Mouse (Mus musculus) liver, embryonic 14.5 days (tissue): ENCODE results near the gene Fgfr2. TPM values are rescaled to one million over a fixed set of nuclear protein-coding genes. Genes with fewer than 3 reads are reported as not detected.

ENCODE experiments used
- ATAC-seq: fragments of 200-750 bp; cut with Nextera tagmentation; 2 replicates; pipeline ENCODE4 v1.8.0; 2017; ENCODE audit warnings: moderate number of reproducible peaks, mild to moderate bottlenecking, moderate library complexity; ENCODE audit not compliant: insufficient read depth
- DNase-seq, 3 experiments: peaks; one replicate each; pipeline ENCODE4 v3.0.0-alpha.2; 2012 to 2013; ENCODE audit warnings: low read depth in 3 of 3, low spot score in 3 of 3
- H3K27ac ChIP-seq: fragments of 300-500 bp; sonication (generic); 2 replicates; pipeline ENCODE4 v1.5.1; 2014; ENCODE audit warnings: moderate library complexity, mild to moderate bottlenecking, control low read depth, inconsistent platforms
- H3K27me3 ChIP-seq: fragments of 300-500 bp; sonication (generic); 2 replicates; pipeline ENCODE4 v1.6.1; 2014; ENCODE audit warnings: mild to moderate bottlenecking, low read length, moderate library complexity; ENCODE audit not compliant: control insufficient read depth, insufficient read depth
- H3K36me3 ChIP-seq: fragments of 300-500 bp; sonication (generic); replicated peaks from 2 replicates; pipeline ENCODE4 v1.6.1; 2014; ENCODE audit warnings: low read depth; ENCODE audit not compliant: control insufficient read depth, insufficient read depth
- H3K4me1 ChIP-seq, 2 experiments: fragments of 200-500 bp in 1 of 2; fragments of 300-500 bp in 1 of 2; sonication (generic) in 1 of 2; replicated peaks; 2 replicates each; pipeline ENCODE4 v1.6.1; 2012 to 2014; ENCODE audit warnings: antibody characterized with exemption in 1 of 2, inconsistent platforms in 1 of 2, low read length in 1 of 2; ENCODE audit not compliant: control insufficient read depth in 2 of 2, insufficient read depth in 2 of 2
- H3K4me2 ChIP-seq: fragments of 300-500 bp; sonication (generic); 2 replicates; pipeline ENCODE4 v1.6.1; 2014; ENCODE audit warnings: low read depth, mild to moderate bottlenecking, control low read depth, moderate library complexity
- H3K4me3 ChIP-seq, 2 experiments: fragments of 200-500 bp in 1 of 2; fragments of 300-500 bp in 1 of 2; sonication (generic) in 1 of 2; 2 replicates each; pipeline ENCODE4 v1.5.1; 2012 to 2014; ENCODE audit warnings: low read depth in 2 of 2, low read length in 2 of 2, mild to moderate bottlenecking in 2 of 2, control low read depth in 1 of 2, inconsistent platforms in 1 of 2, moderate library complexity in 1 of 2; ENCODE audit not compliant: insufficient read depth in 1 of 2
- H3K9ac ChIP-seq: fragments of 300-500 bp; sonication (generic); replicated peaks from 2 replicates; pipeline ENCODE4 v1.6.1; 2014; ENCODE audit warnings: mild to moderate bottlenecking, control low read depth, moderate library complexity
- H3K9me3 ChIP-seq: fragments of 300-500 bp; sonication (generic); 2 replicates; pipeline ENCODE4 v1.6.1; 2016; ENCODE audit warnings: low read length, mixed read lengths; ENCODE audit not compliant: control insufficient read depth
- CTCF ChIP-seq: IDR thresholded peaks from 2 replicates; pipeline ENCODE4 v1.5.1; 2016; ENCODE audit warnings: antibody characterized with exemption, low read depth, control low read depth
- EP300 ChIP-seq: IDR thresholded peaks from 2 replicates; pipeline ENCODE4 v1.6.1; 2016; ENCODE audit warnings: antibody characterized with exemption, low read depth
- WGBS: fragments of 180-500 bp; shearing (Covaris S2); extraction: QIAGEN DNeasy Blood & Tissue Kit; methylation state at CpG from one replicate; pipeline ENCODE4 v1.1.7; 2014; ENCODE audit not compliant: insufficient replicate concordance; 5-methylcytosine and 5-hydroxymethylcytosine counted together
- polyA plus RNA-seq, 2 experiments: library from polyadenylated mRNA; depleted of rRNA in 1 of 2; stranded (reverse) in 1 of 2; unstranded in 1 of 2; fragments of >200 nt; fragmentation: Nextera tagmentation in 1 of 2; extraction: Ambion mirVana in 1 of 2; gene quantifications; 2 replicates each; pipeline versions ENCODE4 v1.2.1 to v1.2.3; 2012 to 2014

Fgfr2 gene
- polyA plus RNA-seq, 2 experiments, result 7.9 to 8.8 TPM

DNA sequence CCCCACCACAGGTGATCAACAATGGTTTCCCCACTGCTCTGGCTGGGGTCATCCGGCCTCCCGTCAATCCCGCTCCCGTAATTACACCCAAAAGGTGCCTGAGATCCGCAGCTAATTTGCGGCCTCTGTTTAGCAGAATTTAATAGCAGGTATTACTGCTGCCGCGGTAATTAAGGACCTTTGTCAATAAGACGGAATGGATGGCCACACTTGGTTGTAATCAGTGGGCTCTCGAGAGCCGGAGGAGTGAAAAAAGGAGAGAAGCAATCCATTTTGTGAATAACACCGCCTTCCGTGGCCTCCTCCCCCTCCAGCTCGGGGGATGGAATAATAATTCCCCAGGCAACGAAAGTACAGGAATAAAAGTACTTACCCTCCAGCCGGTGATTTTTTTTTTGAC is 1479.1 kb downstream of the Fgfr2 start:
- Histone ChIP-seq H3K4me2 (no peak overlapping the region), H3K27me3 (peaks cover 31% of the 10 kb centered on the region)

DNA sequence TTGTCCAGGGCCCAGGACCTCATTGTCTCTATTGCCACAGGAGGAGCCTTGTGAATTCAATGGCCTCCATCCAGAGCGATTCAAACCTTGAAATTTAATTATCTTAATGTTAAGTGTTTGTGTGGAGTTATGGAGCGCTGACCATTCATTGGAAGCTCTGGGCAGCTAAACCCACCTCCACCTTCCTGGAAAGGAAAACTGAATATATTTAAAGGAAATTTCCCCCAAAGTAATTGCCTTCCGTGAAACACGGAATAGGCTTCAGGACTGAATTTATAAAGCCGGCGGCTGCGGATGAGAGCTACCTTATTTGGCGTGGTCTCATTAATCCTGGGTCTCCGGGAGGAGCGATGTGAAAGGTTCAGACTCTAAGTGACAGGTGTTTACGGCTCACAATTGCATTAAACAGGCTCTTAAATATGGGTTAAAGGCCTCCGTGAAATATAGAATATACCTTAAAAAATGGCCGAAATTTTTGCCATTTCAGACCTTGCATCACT is 1479.8 kb downstream of the Fgfr2 start:
- no peaks in the 10 kb centered on the region for H3K9me3 ChIP-seq
- H3K36me3 ChIP-seq, result no peaks in the 10 kb centered on the region
- no peak overlapping the region for H3K27ac ChIP-seq
- no peak overlapping the region for H3K9ac ChIP-seq
- H3K4me3 ChIP-seq, result no peak overlapping the region
- TF ChIP-seq CTCF (no peak), EP300 (no peak)
- WGBS, result 33% methylated on average over 13 of the region's 13 CpGs
- DNase-seq (no peak), ATAC-seq (no peak)
- no peaks in the 10 kb centered on the region for H3K4me1 ChIP-seq
- no peak overlapping the region for H3K4me2 ChIP-seq
- H3K27me3 ChIP-seq, result peaks cover 31% of the 10 kb centered on the region

More for the DNA sequence above, 1479.1 kb downstream of the Fgfr2 start:
- H3K4me3 ChIP-seq, result no peak overlapping the region
- DNase-seq, result no peak
- no peak overlapping the region for H3K9ac ChIP-seq
- no peak overlapping the region for H3K27ac ChIP-seq
- 3% methylated on average over 16 of the region's 16 CpGs for WGBS
- H3K36me3 ChIP-seq, result no peaks in the 10 kb centered on the region
- no peaks in the 10 kb centered on the region for H3K9me3 ChIP-seq
- no peak for ATAC-seq
- H3K4me1 ChIP-seq, result no peaks in the 10 kb centered on the region
- TF ChIP-seq EP300, result no peak
- no peak for TF ChIP-seq CTCF

DNA sequence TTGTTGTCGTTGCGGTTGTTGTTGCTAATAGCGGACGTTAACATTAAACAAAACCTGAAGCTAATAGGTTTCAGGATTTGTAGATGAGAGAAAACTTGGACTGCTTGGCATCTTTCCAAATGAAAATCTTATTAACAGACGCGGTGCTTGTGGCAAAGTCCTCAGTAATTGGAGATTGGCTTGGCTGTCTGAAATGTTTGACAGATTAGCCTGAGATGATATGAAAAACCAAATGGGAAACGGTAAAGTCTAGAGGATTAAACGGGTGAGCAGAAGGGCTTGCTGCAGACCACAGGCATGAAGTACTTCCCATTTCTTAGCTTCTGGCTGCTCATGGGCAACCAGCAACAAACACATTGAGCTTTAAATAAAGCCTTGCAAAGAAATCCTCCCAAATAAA is 1493.6 kb downstream of the Fgfr2 start:
- Histone ChIP-seq H3K4me1 (no peaks in the 10 kb centered on the region), H3K4me2 (no peak overlapping the region), H3K9ac (no peak overlapping the region), H3K27me3 (no peaks in the 10 kb centered on the region), H3K9me3 (no peaks in the 10 kb centered on the region), H3K36me3 (no peaks in the 10 kb centered on the region), H3K4me3 (no peak overlapping the region), H3K27ac (no peak overlapping the region)
- TF ChIP-seq CTCF (no peak), EP300 (no peak)
- 66% methylated on average over 8 of the region's 8 CpGs for WGBS
- DNase-seq, result no peak
- no peak for ATAC-seq

DNA sequence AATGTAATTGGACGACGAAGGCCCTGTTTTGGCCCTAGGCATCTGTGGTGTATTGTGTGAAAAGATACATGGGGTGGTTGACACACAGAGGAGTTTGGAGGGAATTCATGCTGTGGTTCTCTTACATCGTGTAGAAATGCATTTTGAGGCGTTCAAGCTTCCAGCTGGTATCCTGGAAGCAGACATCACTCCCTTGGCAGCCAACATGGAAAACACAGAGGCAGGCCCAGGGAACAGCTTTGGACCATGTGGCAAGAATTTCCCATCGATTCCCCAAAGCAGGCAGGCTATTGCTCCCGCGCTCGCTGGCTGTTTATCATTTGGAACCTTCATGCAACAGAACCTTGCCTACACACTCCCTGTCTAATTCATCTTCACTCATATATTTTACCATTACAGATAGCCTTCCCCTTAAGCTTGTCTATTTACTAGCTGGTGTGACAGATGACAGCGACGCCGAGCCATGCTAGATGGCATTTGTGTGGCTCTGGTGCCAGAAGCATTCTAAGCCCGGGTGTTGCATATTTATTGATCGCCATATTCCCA is 1494.2 kb downstream of the Fgfr2 start:
- Histone ChIP-seq H3K4me3 (no peak overlapping the region), H3K4me2 (no peak overlapping the region), H3K9ac (no peak overlapping the region), H3K27me3 (no peaks in the 10 kb centered on the region), H3K4me1 (no peaks in the 10 kb centered on the region), H3K27ac (no peak overlapping the region), H3K36me3 (no peaks in the 10 kb centered on the region), H3K9me3 (no peaks in the 10 kb centered on the region)
- ATAC-seq (no peak), DNase-seq (no peak)
- TF ChIP-seq CTCF (no peak), EP300 (no peak)
- 69% methylated on average over 13 of the region's 13 CpGs for WGBS

DNA sequence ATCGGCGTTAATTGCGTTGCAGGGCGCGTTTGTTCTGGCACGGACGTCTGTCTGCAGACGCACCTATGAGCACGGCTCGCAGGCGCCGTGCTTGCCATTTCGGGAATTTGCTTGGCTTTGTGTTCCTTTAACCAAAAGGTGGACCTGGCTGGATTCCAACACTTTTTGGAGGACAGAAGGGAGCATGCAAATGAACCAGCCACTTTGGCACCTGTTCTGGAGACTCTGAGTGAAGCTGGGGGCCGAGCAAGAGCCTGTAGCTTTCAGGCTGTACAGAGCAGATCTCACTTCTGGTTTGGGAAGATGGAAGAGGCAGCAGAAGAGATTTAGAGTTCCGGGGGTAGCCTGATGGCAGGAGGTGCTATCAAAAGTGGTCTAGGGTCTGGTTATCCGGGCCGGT is 1494.8 kb downstream of the Fgfr2 start:
- H3K36me3 ChIP-seq, result no peaks in the 10 kb centered on the region
- WGBS, result 76% methylated on average over 17 of the region's 17 CpGs
- H3K9ac ChIP-seq, result no peak overlapping the region
- no peak overlapping the region for H3K4me2 ChIP-seq
- H3K4me1 ChIP-seq, result no peaks in the 10 kb centered on the region
- H3K27me3 ChIP-seq, result no peaks in the 10 kb centered on the region
- H3K4me3 ChIP-seq, result no peak overlapping the region
- no peak for TF ChIP-seq CTCF
- no peak for TF ChIP-seq EP300
- no peaks in the 10 kb centered on the region for H3K9me3 ChIP-seq
- ATAC-seq (no peak), DNase-seq (no peak)
- no peak overlapping the region for H3K27ac ChIP-seq
